In genomic region chr6:112133522-112133921, GRCm38 (mm10) we compare ENCODE assay signal across 8 mouse cellular contexts.
DNase-seq lines count a peak whose midpoint lies in the region; ATAC-seq lines count a peak whose summit lies in the region.

No protein-coding gene starts in this region.

- H3K4me3 ChIP-seq in kidney, embryonic 14.5 days (ENCODE audit: low read length) = no peak overlapping the region

- no peaks in the 10 kb centered on the region for H3K4me1 ChIP-seq in kidney, embryonic 14.5 days (ENCODE audit: control insufficient read depth, insufficient read depth, low read length)

- H3K27ac ChIP-seq in kidney, embryonic 14.5 days (ENCODE audit: low read depth, low read length) = no peak overlapping the region

- no peaks in the 10 kb centered on the region for H3K36me3 ChIP-seq in kidney, embryonic 14.5 days (ENCODE audit: control insufficient read depth, insufficient read depth, low read length)

- no peaks in the 10 kb centered on the region for H3K27me3 ChIP-seq in kidney, embryonic 14.5 days (ENCODE audit: control insufficient read depth, insufficient read depth, low read length)

- peak; percentile 12 to 53 for DNase-seq in adrenal gland, adult (ENCODE audit: inconsistent age in 2 of 2, low spot score in 1 of 2)
- no peak for DNase-seq in adrenal gland, postnatal 4 days (ENCODE audit: low spot score in 2 of 2)
- DNase-seq in kidney, postnatal 10 days = peak; percentile 57
- peak; percentile 72 for DNase-seq in WW6 (ENCODE audit: low read depth, low spot score)
- peak; percentile 21 to 30 for DNase-seq in gastrocnemius, postnatal 4 days (ENCODE audit: low spot score in 2 of 2)
- peak; percentile 41 for DNase-seq in retina, postnatal 1 day

- no peaks in the 10 kb centered on the region for H3K9me3 ChIP-seq in kidney, embryonic 14.5 days (ENCODE audit: control insufficient read depth, low read length)

- H3K4me2 ChIP-seq in kidney, embryonic 14.5 days (replicated peaks; ENCODE audit: low read depth, low read length) = no peak overlapping the region

- WGBS in kidney, embryonic 14.5 days = 24% methylated on average over 3 of the region's 3 CpGs

- ATAC-seq in kidney, embryonic 14.5 days (ENCODE audit: low FRiP score, low TSS enrichment) = no peak
- no peak for ATAC-seq in erythroblast, adult 5-6 weeks (replicated peaks; ENCODE audit: low FRiP score, poor library complexity, severe bottlenecking)

- H3K9ac ChIP-seq in kidney, embryonic 14.5 days (ENCODE audit: low read depth, low read length) = no peak overlapping the region

Comparison
In these comparisons a context has a peak if more than half of its experiments do, and no peak if none do; other contexts are left out.
1. DNase-seq: peak in adrenal gland, adult (2 of 2), kidney, postnatal 10 days (single experiment), WW6 (single experiment), gastrocnemius, postnatal 4 days (2 of 2) and retina, postnatal 1 day (single experiment); none in adrenal gland, postnatal 4 days (0 of 2).